ENCODE assay signal across 14 mouse cellular contexts in genomic region chr19:45026958-45027670, GRCm38 (mm10). TPM values are rescaled to one million over a fixed set of nuclear protein-coding genes. Genes with fewer than 3 reads are reported as not detected.
A peak's percentile ranks its signal among the peaks of the same experiment; 100 is the strongest.
DNase-seq lines count a peak whose midpoint lies in the region; ATAC-seq and TF ChIP-seq lines count a peak whose summit lies in the region.
"Had no signal": no experiment of that assay in that cellular context is flagged by ENCODE, and none has a peak within 500 bp of the region (broad histone marks: within the 10 kb centered on the region; RNA-seq: fewer than 3 reads in every experiment).

No protein-coding gene starts in this region.

- 46% methylated on average over 6 of the region's 6 CpGs for WGBS in heart, adult 2 months
- WGBS in heart, embryonic 10.5 days = 78% methylated on average over 6 of the region's 6 CpGs
- WGBS in limb, embryonic 13.5 days = 69% methylated on average over 6 of the region's 6 CpGs
- WGBS in limb, embryonic 10.5 days = 79% methylated on average over 6 of the region's 6 CpGs

- peak; percentile 29 for DNase-seq in cerebellum, adult 11-12 months
- DNase-seq in cerebellum, adult 8-10 months = no peak
- peak; percentile 44 to 57 for DNase-seq in heart, adult 2 months
- no peak for DNase-seq in heart, embryonic 10.5 days (ENCODE audit: low spot score)
- DNase-seq in limb, embryonic 10.5 days (ENCODE audit: low spot score) = no peak
- DNase-seq in heart, postnatal 36 days = peak; percentile 42 to 43
- DNase-seq in MN1 (ENCODE audit: low spot score) = no peak
- DNase-seq: right cerebral cortex, postnatal 25 days had no signal

- H3K27me3 ChIP-seq in heart, adult 2 months (ENCODE audit: control insufficient read depth, insufficient read depth, low read length) = no peaks in the 10 kb centered on the region
- no peaks in the 10 kb centered on the region for H3K27me3 ChIP-seq in heart, embryonic 10.5 days (ENCODE audit: insufficient read depth, poor library complexity, severe bottlenecking)
- H3K27me3 ChIP-seq in limb, embryonic 13.5 days = no peaks in the 10 kb centered on the region
- H3K27me3 ChIP-seq in limb, embryonic 10.5 days (ENCODE audit: low read depth, poor library complexity, severe bottlenecking) = no peaks in the 10 kb centered on the region
- H3K27me3 ChIP-seq: embryonic facial prominence, embryonic 15.5 days; heart, embryonic 13.5 days; lung, embryonic 15.5 days; neural tube, embryonic 13.5 days had no signal

- peak; percentile 98 for TF ChIP-seq EP300 in heart, adult 2 months (IDR thresholded peaks at IDR 0.05; ENCODE audit: insufficient read depth, low read depth, low read length)

- 0 out of 2 replicates have a peak, but pooled peaks have one; percentile 33 for TF ChIP-seq POLR2A in heart, adult 2 months (IDR thresholded peaks at IDR 0.05; ENCODE audit: insufficient read depth, low read depth, low read length)

- intact Hi-C loops in heart, adult 2 months (cut with DNase I) = no loop called here
- intact Hi-C loops in heart, postnatal 36 days (cut with DNase I) = no loop called here

- H3K9me3 ChIP-seq in heart, embryonic 10.5 days = no peaks in the 10 kb centered on the region
- no peaks in the 10 kb centered on the region for H3K9me3 ChIP-seq in limb, embryonic 13.5 days
- no peaks in the 10 kb centered on the region for H3K9me3 ChIP-seq in limb, embryonic 10.5 days (replicated peaks)
- H3K9me3 ChIP-seq: embryonic facial prominence, embryonic 15.5 days; heart, embryonic 13.5 days; lung, embryonic 15.5 days; neural tube, embryonic 13.5 days had no signal

- peak overlapping the region; percentile 69 for H3K27ac ChIP-seq in heart, adult 2 months
- H3K27ac ChIP-seq in heart, embryonic 10.5 days = no peak overlapping the region
- no peak overlapping the region; the same call in 1 of the 2 replicates for H3K27ac ChIP-seq in limb, embryonic 13.5 days
- H3K27ac ChIP-seq in limb, embryonic 10.5 days = no peak overlapping the region
- H3K27ac ChIP-seq: embryonic facial prominence, embryonic 15.5 days; heart, embryonic 13.5 days; lung, embryonic 15.5 days; neural tube, embryonic 13.5 days had no signal

- H3K4me1 ChIP-seq in heart, adult 2 months (ENCODE audit: control insufficient read depth, insufficient read depth, low read length) = peaks cover 24% of the 10 kb centered on the region
- H3K4me1 ChIP-seq in heart, embryonic 10.5 days = peaks cover 37% of the 10 kb centered on the region
- H3K4me1 ChIP-seq in limb, embryonic 13.5 days = peaks cover 34% of the 10 kb centered on the region
- H3K4me1 ChIP-seq in limb, embryonic 10.5 days = peaks cover 53% of the 10 kb centered on the region

- no peak overlapping the region for H3K4me2 ChIP-seq in limb, embryonic 13.5 days (replicated peaks)
- H3K4me2 ChIP-seq: embryonic facial prominence, embryonic 15.5 days; heart, embryonic 13.5 days; liver, embryonic 11.5 days; lung, embryonic 15.5 days; neural tube, embryonic 13.5 days had no signal

- H3K9ac ChIP-seq in heart, adult 2 months (ENCODE audit: low read depth, low read length) = no peak overlapping the region
- H3K9ac ChIP-seq in limb, embryonic 13.5 days = 0 out of 2 replicates have a peak overlapping the region, but pooled peaks have one; percentile 8
- H3K9ac ChIP-seq: embryonic facial prominence, embryonic 15.5 days; heart, embryonic 13.5 days; lung, embryonic 15.5 days; neural tube, embryonic 13.5 days had no signal

- H3K36me3 ChIP-seq in heart, adult 2 months (ENCODE audit: control insufficient read depth, insufficient read depth, low read length) = peaks cover 10% of the 10 kb centered on the region
- peaks cover 63% of the 10 kb centered on the region for H3K36me3 ChIP-seq in heart, embryonic 10.5 days
- H3K36me3 ChIP-seq in limb, embryonic 13.5 days = peaks cover 64% of the 10 kb centered on the region
- peaks cover 70% of the 10 kb centered on the region for H3K36me3 ChIP-seq in limb, embryonic 10.5 days

- TF ChIP-seq CTCF in heart, adult 2 months (IDR thresholded peaks at IDR 0.05) = no peak

- peaks cover 4% of the 10 kb centered on the region for H3K79me2 ChIP-seq in heart, adult 2 months (replicated peaks; ENCODE audit: control insufficient read depth, insufficient read depth, low read length)

- no peak for ATAC-seq in limb, embryonic 13.5 days (ENCODE audit: low FRiP score, low read depth)

- no peak overlapping the region for H3K4me3 ChIP-seq in heart, adult 2 months
- no peak overlapping the region for H3K4me3 ChIP-seq in heart, embryonic 10.5 days
- no peak overlapping the region for H3K4me3 ChIP-seq in limb, embryonic 13.5 days
- H3K4me3 ChIP-seq in limb, embryonic 10.5 days = no peak overlapping the region
- H3K4me3 ChIP-seq: embryonic facial prominence, embryonic 15.5 days; heart, embryonic 13.5 days; lung, embryonic 15.5 days; neural tube, embryonic 13.5 days had no signal

RNA-seq across cellular contexts. Expression of gene Lzts2, which starts 12.9 kb away (rescaled TPM):
- 10 to 100 TPM; 59.1 to 68.1 TPM for total RNA-seq in heart, adult 2 months (2021)
- polyA plus RNA-seq in heart, adult 2 months (2012; rRNA removed) = 48.8 and 61.6 TPM in 2 replicates
- polyA plus RNA-seq in heart, embryonic 10.5 days (2016; fragmentation: Nextera tagmentation; extraction: Ambion mirVana) = 47.5 and 61.4 TPM in 2 replicates
- 68.8 and 68.9 TPM in 2 replicates for polyA plus RNA-seq in limb, embryonic 13.5 days (2015; fragmentation: Nextera tagmentation; extraction: Ambion mirVana)
- polyA plus RNA-seq in limb, embryonic 10.5 days (2016; fragmentation: Nextera tagmentation; extraction: Ambion mirVana) = 87.5 and 90.8 TPM in 2 replicates
- 10 to 100 TPM; 61.0 to 69.7 TPM for total RNA-seq in heart, postnatal 36 days (2021)

RNA-seq across cellular contexts. Expression of gene Pdzd7, which starts 18.4 kb away (rescaled TPM):
- total RNA-seq in heart, adult 2 months (2021) = under 1 TPM in 1 of 2 experiments, not detected in 1; 0.08 TPM
- polyA plus RNA-seq in heart, adult 2 months (2012; rRNA removed) = 0.38 and 0.43 TPM in 2 replicates
- polyA plus RNA-seq in heart, embryonic 10.5 days (2016; fragmentation: Nextera tagmentation; extraction: Ambion mirVana) = 0.34 and 0.55 TPM in 2 replicates
- polyA plus RNA-seq in limb, embryonic 13.5 days (2015; fragmentation: Nextera tagmentation; extraction: Ambion mirVana) = 0.41 and 0.56 TPM in 2 replicates
- 0.20 and 0.28 TPM in 2 replicates for polyA plus RNA-seq in limb, embryonic 10.5 days (2016; fragmentation: Nextera tagmentation; extraction: Ambion mirVana)
- total RNA-seq in heart, postnatal 36 days (2021) = under 1 TPM; 0.11 to 0.19 TPM
- polyA plus RNA-seq: heart, embryonic 13.5 days; liver, embryonic 11.5 days had no signal

RNA-seq across cellular contexts. Expression of gene Sfxn3, which starts 20.2 kb away (rescaled TPM):
- 10 to 100 TPM; 10.0 to 11.1 TPM for total RNA-seq in heart, adult 2 months (2021)
- 15.5 and 18.7 TPM in 2 replicates for polyA plus RNA-seq in heart, adult 2 months (2012; rRNA removed)
- polyA plus RNA-seq in heart, embryonic 10.5 days (2016; fragmentation: Nextera tagmentation; extraction: Ambion mirVana) = 11.8 and 13.4 TPM in 2 replicates
- 26.0 and 26.5 TPM in 2 replicates for polyA plus RNA-seq in limb, embryonic 13.5 days (2015; fragmentation: Nextera tagmentation; extraction: Ambion mirVana)
- 4.6 and 8.4 TPM in 2 replicates for polyA plus RNA-seq in limb, embryonic 10.5 days (2016; fragmentation: Nextera tagmentation; extraction: Ambion mirVana)
- 10 to 100 TPM; 11.6 to 14.2 TPM for total RNA-seq in heart, postnatal 36 days (2021)

RNA-seq across cellular contexts. Expression of gene Mrpl43, which starts 20.9 kb away (rescaled TPM):
- total RNA-seq in heart, adult 2 months (2021) = 10 to 100 TPM; 45.6 to 53.6 TPM
- 55.8 and 64.7 TPM in 2 replicates for polyA plus RNA-seq in heart, adult 2 months (2012; rRNA removed)
- polyA plus RNA-seq in heart, embryonic 10.5 days (2016; fragmentation: Nextera tagmentation; extraction: Ambion mirVana) = 63.8 and 66.3 TPM in 2 replicates
- 69.2 and 76.3 TPM in 2 replicates for polyA plus RNA-seq in limb, embryonic 13.5 days (2015; fragmentation: Nextera tagmentation; extraction: Ambion mirVana)
- 69.8 and 75.3 TPM in 2 replicates for polyA plus RNA-seq in limb, embryonic 10.5 days (2016; fragmentation: Nextera tagmentation; extraction: Ambion mirVana)
- 10 to 100 TPM; 48.6 to 52.3 TPM for total RNA-seq in heart, postnatal 36 days (2021)

RNA-seq across cellular contexts. Expression of gene Twnk, which starts 21.7 kb away (rescaled TPM):
- total RNA-seq in heart, adult 2 months (2021) = 10 to 100 TPM; 29.3 to 32.1 TPM
- 11.9 and 21.9 TPM in 2 replicates for polyA plus RNA-seq in heart, adult 2 months (2012; rRNA removed)
- polyA plus RNA-seq in heart, embryonic 10.5 days (2016; fragmentation: Nextera tagmentation; extraction: Ambion mirVana) = 24.4 and 27.0 TPM in 2 replicates
- 22.7 and 24.1 TPM in 2 replicates for polyA plus RNA-seq in limb, embryonic 13.5 days (2015; fragmentation: Nextera tagmentation; extraction: Ambion mirVana)
- 39.2 and 45.4 TPM in 2 replicates for polyA plus RNA-seq in limb, embryonic 10.5 days (2016; fragmentation: Nextera tagmentation; extraction: Ambion mirVana)
- 10 to 100 TPM; 29.8 to 30.2 TPM for total RNA-seq in heart, postnatal 36 days (2021)

Comparison
In these comparisons a context has a peak if more than half of its experiments do, and no peak if none do; other contexts are left out.
1. DNase-seq: peak in cerebellum, adult 11-12 months (single experiment), heart, adult 2 months (2 of 2) and heart, postnatal 36 days (2 of 2); none in cerebellum, adult 8-10 months (single experiment), heart, embryonic 10.5 days (single experiment), limb, embryonic 10.5 days (single experiment) and MN1 (single experiment).